Mouse (Mus musculus) intestine, embryonic 14.5 days (tissue): ENCODE measurements around the gene Ccdc22. TPM values are rescaled to one million over a fixed set of nuclear protein-coding genes. Genes with fewer than 3 reads are reported as not detected.

ENCODE experiments used
- ATAC-seq: fragments of 200-750 bp; cut with Nextera tagmentation; replicated peaks from 2 replicates; pipeline ENCODE4 v1.8.0; 2017; ENCODE audit warnings: low read depth, moderate number of reproducible peaks, moderate TSS enrichment, moderate library complexity; ENCODE audit not compliant: low FRiP score, low TSS enrichment
- DNase-seq: peaks from one replicate; pipeline ENCODE4 v3.0.0-alpha.2; 2018; ENCODE audit warnings: low spot score
- H3K27ac ChIP-seq: fragments of 300-500 bp; sonication (generic); 2 replicates; pipeline ENCODE4 v1.5.1; 2014; ENCODE audit warnings: low read depth, mild to moderate bottlenecking, control low read depth
- H3K27me3 ChIP-seq: fragments of 300-500 bp; sonication (generic); replicated peaks from 2 replicates; pipeline ENCODE4 v1.6.1; 2014; ENCODE audit warnings: low read length, control low read depth; ENCODE audit not compliant: control insufficient read depth, insufficient read depth
- H3K36me3 ChIP-seq: fragments of 300-500 bp; sonication (generic); 2 replicates; pipeline ENCODE4 v1.6.1; 2014; ENCODE audit warnings: low read length, control low read depth; ENCODE audit not compliant: control insufficient read depth, insufficient read depth
- H3K4me1 ChIP-seq: fragments of 300-500 bp; sonication (generic); replicated peaks from 2 replicates; pipeline ENCODE4 v1.6.1; 2014; ENCODE audit warnings: low read length, control low read depth, mixed read lengths; ENCODE audit not compliant: control insufficient read depth, insufficient read depth
- H3K4me2 ChIP-seq: fragments of 300-500 bp; sonication (generic); 2 replicates; pipeline ENCODE4 v1.6.1; 2014; ENCODE audit warnings: low read length
- H3K4me3 ChIP-seq: fragments of 300-500 bp; sonication (generic); 2 replicates; pipeline ENCODE4 v1.5.1; 2014; ENCODE audit warnings: low read depth, low read length, control low read depth, mixed read lengths
- H3K9ac ChIP-seq: fragments of 300-500 bp; sonication (generic); 2 replicates; pipeline ENCODE4 v1.6.1; 2014; ENCODE audit warnings: mild to moderate bottlenecking, low read length
- H3K9me3 ChIP-seq: fragments of 300-500 bp; sonication (generic); 2 replicates; pipeline ENCODE4 v1.6.1; 2016; ENCODE audit warnings: low read length, control low read depth; ENCODE audit not compliant: control insufficient read depth
- WGBS: fragments of 180-500 bp; shearing (Covaris S2); extraction: QIAGEN DNeasy Blood & Tissue Kit; methylation state at CpG from one replicate; pipeline ENCODE4 v1.1.7; 2014; 5-methylcytosine and 5-hydroxymethylcytosine counted together
- polyA plus RNA-seq: library from polyadenylated mRNA; unstranded; fragments of >200 nt; fragmentation: Nextera tagmentation; extraction: Ambion mirVana; gene quantifications from 2 replicates; pipeline ENCODE4 v1.2.1, GENCODE M21; 2014

The Ccdc22 gene
- polyA plus RNA-seq, 1 experiment from 2014 or later = 29.7 TPM

DNA sequence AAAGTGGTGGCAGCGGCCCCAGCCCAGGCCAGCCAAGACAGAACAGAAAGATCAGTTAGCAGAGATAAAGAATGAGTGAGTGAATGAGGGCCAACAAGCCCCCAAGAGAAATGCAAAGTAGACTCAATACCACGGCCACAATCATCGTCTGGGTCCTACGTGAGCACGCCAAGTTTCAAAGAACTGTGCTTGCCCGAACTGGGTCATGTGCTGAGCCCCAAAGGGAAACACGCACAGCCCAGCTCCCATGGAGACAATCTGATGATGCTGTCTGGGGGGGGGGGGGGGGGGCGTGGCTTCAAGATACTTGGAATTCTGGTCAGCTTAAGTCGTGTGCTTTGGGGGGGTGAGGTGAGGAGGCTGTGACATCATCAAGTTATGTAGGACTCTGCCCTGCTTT lies 37.8 kb downstream of the Ccdc22 start:
- H3K9ac ChIP-seq = no peak overlapping the region
- WGBS = 76% methylated on average over 8 of the region's 9 CpGs
- no peak overlapping the region for H3K27ac ChIP-seq
- no peak overlapping the region for H3K4me2 ChIP-seq
- 0 out of 2 replicates have a peak, but pooled peaks cover 3% of the 10 kb centered on the region for H3K4me1 ChIP-seq
- no peak for ATAC-seq
- DNase-seq = no peak
- no peaks in the 10 kb centered on the region for H3K36me3 ChIP-seq
- H3K9me3 ChIP-seq = no peaks in the 10 kb centered on the region
- H3K27me3 ChIP-seq = no peaks in the 10 kb centered on the region
- no peak overlapping the region for H3K4me3 ChIP-seq

DNA sequence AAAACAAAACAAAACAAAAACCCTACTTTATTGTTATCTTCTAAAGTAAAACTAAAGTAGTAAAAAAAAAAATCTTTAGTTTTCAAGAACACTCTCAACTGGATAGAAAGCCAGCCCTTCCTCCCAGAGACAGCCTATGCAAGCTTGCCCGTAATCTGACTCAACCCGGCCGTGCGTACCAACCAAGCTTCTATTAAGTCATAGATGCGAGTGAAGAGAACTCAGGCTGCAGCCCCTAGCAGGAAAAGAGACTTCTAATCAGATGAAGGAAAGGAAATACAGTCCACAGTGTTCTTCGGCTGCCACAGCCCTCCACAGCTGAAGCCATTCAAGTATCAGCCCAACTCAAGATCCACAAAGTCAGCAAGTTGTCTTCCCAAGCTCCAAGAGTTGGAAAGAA lies 39.0 kb downstream of the Ccdc22 start:
- no peaks in the 10 kb centered on the region for H3K36me3 ChIP-seq
- H3K27me3 ChIP-seq = no peaks in the 10 kb centered on the region
- H3K4me2 ChIP-seq = no peak overlapping the region
- no peak overlapping the region for H3K9ac ChIP-seq
- H3K4me3 ChIP-seq = no peak overlapping the region
- 83% methylated on average over 6 of the region's 6 CpGs for WGBS
- no peaks in the 10 kb centered on the region for H3K4me1 ChIP-seq
- no peak overlapping the region for H3K27ac ChIP-seq
- ATAC-seq = no peak
- DNase-seq = no peak
- H3K9me3 ChIP-seq = no peaks in the 10 kb centered on the region

DNA sequence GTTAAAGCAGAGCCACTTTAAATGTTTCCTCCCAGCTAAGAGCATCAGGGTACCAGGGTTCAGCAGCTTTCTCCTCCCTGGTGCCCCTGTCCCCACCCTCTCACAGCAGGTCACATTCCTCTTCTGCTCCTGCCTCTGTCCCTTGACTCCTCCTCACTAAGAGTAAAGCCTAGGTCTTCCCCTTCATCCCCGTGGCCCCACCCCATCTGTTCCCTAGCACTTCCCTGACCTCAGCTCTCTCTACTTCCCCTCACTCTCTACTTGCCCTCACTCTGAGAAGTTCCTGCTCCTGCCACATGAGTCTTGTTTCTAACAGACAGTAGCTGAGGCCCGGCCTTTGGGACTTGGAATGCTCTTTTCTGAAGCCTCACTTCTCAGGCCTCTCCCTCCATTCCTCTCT lies 42.2 kb downstream of the Ccdc22 start:
- no peak for DNase-seq
- no peaks in the 10 kb centered on the region for H3K4me1 ChIP-seq
- no peaks in the 10 kb centered on the region for H3K36me3 ChIP-seq
- H3K9ac ChIP-seq = no peak overlapping the region
- no peak overlapping the region for H3K4me3 ChIP-seq
- H3K27ac ChIP-seq = no peak overlapping the region
- 37% methylated on average over 2 of the region's 2 CpGs for WGBS
- ATAC-seq = no peak
- H3K27me3 ChIP-seq = no peaks in the 10 kb centered on the region
- no peak overlapping the region for H3K4me2 ChIP-seq
- H3K9me3 ChIP-seq = no peaks in the 10 kb centered on the region

DNA sequence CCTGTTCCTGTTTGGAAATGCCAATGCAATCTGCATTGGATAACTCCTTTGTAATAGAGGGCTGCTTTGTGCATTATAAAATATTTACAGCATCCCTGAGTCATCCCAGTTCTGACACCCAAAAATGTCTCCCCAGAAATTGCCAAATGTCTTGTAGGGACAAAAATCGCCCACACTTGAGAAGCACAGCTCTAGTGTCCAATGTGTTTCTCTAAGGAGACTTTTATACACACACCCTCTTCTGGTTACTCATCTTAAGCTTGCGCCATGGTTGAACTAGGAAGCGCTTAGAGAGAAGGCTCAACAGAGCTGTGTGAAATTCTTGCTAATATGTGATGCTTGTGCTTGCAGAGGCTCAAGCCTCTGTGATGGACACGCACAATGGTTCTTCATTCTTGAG lies 51.8 kb downstream of the Ccdc22 start:
- no peak overlapping the region for H3K27ac ChIP-seq
- 88% methylated on average over 4 of the region's 4 CpGs for WGBS
- no peak for ATAC-seq
- H3K4me2 ChIP-seq = no peak overlapping the region
- H3K4me1 ChIP-seq = no peaks in the 10 kb centered on the region
- H3K9me3 ChIP-seq = no peaks in the 10 kb centered on the region
- no peak overlapping the region for H3K9ac ChIP-seq
- no peaks in the 10 kb centered on the region for H3K27me3 ChIP-seq
- H3K4me3 ChIP-seq = no peak overlapping the region
- no peak for DNase-seq
- H3K36me3 ChIP-seq = no peaks in the 10 kb centered on the region

Other genes with a start within 250 kb of the Ccdc22 start
- gene Usp27x, start 229.7 kb downstream of the Ccdc22 start, polyA plus RNA-seq = 0.32 and 0.50 TPM in 2 replicates
- 0.05 TPM in 1 of 2 replicates, not detected in the other for gene Foxp3, start 31.9 kb downstream of the Ccdc22 start, polyA plus RNA-seq
- 1.4 and 2.2 TPM in 2 replicates for gene Ppp1r3f, start 31.2 kb downstream of the Ccdc22 start, polyA plus RNA-seq
- gene Cacna1f, start 1.6 kb upstream of the Ccdc22 start, polyA plus RNA-seq = 0.04 TPM in 1 of 2 replicates, not detected in the other
- gene Syp, start 33.0 kb upstream of the Ccdc22 start, polyA plus RNA-seq = 3.1 and 3.9 TPM in 2 replicates
- gene Prickle3, start 51.7 kb upstream of the Ccdc22 start, polyA plus RNA-seq = 6.5 and 8.2 TPM in 2 replicates
- 238 TPM in 2 replicates for gene Plp2, start 65.9 kb upstream of the Ccdc22 start, polyA plus RNA-seq
- gene Magix, start 75.7 kb upstream of the Ccdc22 start, polyA plus RNA-seq = 0.39 and 0.57 TPM in 2 replicates
- gene Gpkow, start 91.6 kb upstream of the Ccdc22 start, polyA plus RNA-seq = 33.6 and 38.0 TPM in 2 replicates
- 21.5 and 24.9 TPM in 2 replicates for gene Wdr45, start 108.8 kb upstream of the Ccdc22 start, polyA plus RNA-seq
- gene Gm45208, start 116.7 kb upstream of the Ccdc22 start, polyA plus RNA-seq = 0.42 TPM in 1 of 2 replicates, not detected in the other
- 81.0 and 81.1 TPM in 2 replicates for gene Praf2, start 122.9 kb upstream of the Ccdc22 start, polyA plus RNA-seq
- 14.1 and 15.4 TPM in 2 replicates for gene Ccdc120, start 145.4 kb upstream of the Ccdc22 start, polyA plus RNA-seq
- gene Tfe3, start 157.0 kb upstream of the Ccdc22 start, polyA plus RNA-seq = 18.5 and 19.7 TPM in 2 replicates
- 31.3 and 35.8 TPM in 2 replicates for gene Gripap1, start 184.2 kb upstream of the Ccdc22 start, polyA plus RNA-seq
- 1.6 and 2.2 TPM in 2 replicates for gene Kcnd1, start 216.8 kb upstream of the Ccdc22 start, polyA plus RNA-seq
- 30.4 and 32.1 TPM in 2 replicates for gene Otud5, start 235.8 kb upstream of the Ccdc22 start, polyA plus RNA-seq